Mouse (Mus musculus): Measurements from ENCODE around the gene Fam227a. TPM values are rescaled to one million over a fixed set of nuclear protein-coding genes. Genes with fewer than 3 reads are reported as not detected.

Gene Fam227a
- polyA plus RNA-seq (2015; fragmentation: Nextera tagmentation; extraction: Ambion mirVana) = 0.39 and 0.81 TPM in 2 replicates

- Histone ChIP-seq H3K4me3 (peak within 1 kb of the TSS; percentile 81), H3K9ac (peak within 1 kb of the TSS; percentile 60), H3K27me3 (no peaks in the 10 kb centered on the region), H3K27ac (peak within 1 kb of the TSS; percentile 93), H3K9me3 (replicated peaks) (no peaks in the 10 kb centered on the region), H3K4me1 (replicated peaks) (peaks cover 15% of the 10 kb centered on the region), H3K4me2 (peak within 1 kb of the TSS; percentile 98), H3K36me3 (no peaks in the 10 kb centered on the region; the same call in 1 of the 2 replicates)
- ATAC-seq (replicated peaks; ENCODE audit: insufficient number of reproducible peaks, insufficient read depth, low FRiP score, low read depth) = peak; percentile 83
- under 1% methylated on average over 55 of the region's 55 CpGs for WGBS
Observed at GRCm38 (mm10) chr15:79658531-79659375, at the start of gene Fam227a, which contains the start of gene Cby1. Gene Fam227a, minus strand, starts transcription at chr15:79658956. Gene Cby1, plus strand, starts transcription at chr15:79659199.

GRCm38 (mm10) chr15:79708229-79708822 is 49.6 kb upstream of the Fam227a start:
- no peaks in the 10 kb centered on the region for H3K4me1 ChIP-seq (replicated peaks)
- no peak overlapping the region for H3K9ac ChIP-seq
- no peaks in the 10 kb centered on the region for H3K9me3 ChIP-seq (replicated peaks)
- H3K4me2 ChIP-seq = no peak overlapping the region
- no peak overlapping the region for H3K27ac ChIP-seq
- H3K27me3 ChIP-seq = no peaks in the 10 kb centered on the region
- no peak overlapping the region for H3K4me3 ChIP-seq
- H3K36me3 ChIP-seq = peaks cover 42% of the 10 kb centered on the region
- 81% methylated on average over 5 of the region's 5 CpGs for WGBS
- no peak for ATAC-seq (replicated peaks; ENCODE audit: insufficient number of reproducible peaks, insufficient read depth, low FRiP score, low read depth)

GRCm38 (mm10) chr15:79706603-79707214 is 48.0 kb upstream of the Fam227a start:
- no peak overlapping the region for H3K4me2 ChIP-seq
- 78% methylated on average over 17 of the region's 17 CpGs for WGBS
- no peak overlapping the region for H3K4me3 ChIP-seq
- H3K9me3 ChIP-seq (replicated peaks) = no peaks in the 10 kb centered on the region
- peaks cover 29% of the 10 kb centered on the region for H3K36me3 ChIP-seq
- ATAC-seq (replicated peaks; ENCODE audit: insufficient number of reproducible peaks, insufficient read depth, low FRiP score, low read depth) = no peak
- no peak overlapping the region for H3K9ac ChIP-seq
- no peaks in the 10 kb centered on the region for H3K4me1 ChIP-seq (replicated peaks)
- H3K27me3 ChIP-seq = no peaks in the 10 kb centered on the region
- no peak overlapping the region for H3K27ac ChIP-seq

- H3K36me3 ChIP-seq = peaks cover 10% of the 10 kb centered on the region
- WGBS = 75% methylated on average over 9 of the region's 9 CpGs
- ATAC-seq (replicated peaks; ENCODE audit: insufficient number of reproducible peaks, insufficient read depth, low FRiP score, low read depth) = no peak
- H3K9ac ChIP-seq = no peak overlapping the region
- H3K4me1 ChIP-seq (replicated peaks) = peaks cover 23% of the 10 kb centered on the region; the same call in 1 of the 2 replicates
- H3K9me3 ChIP-seq (replicated peaks) = no peaks in the 10 kb centered on the region
- no peak overlapping the region for H3K4me2 ChIP-seq
- H3K27ac ChIP-seq = no peak overlapping the region
- H3K27me3 ChIP-seq = no peaks in the 10 kb centered on the region
- H3K4me3 ChIP-seq = no peak overlapping the region
Observed at GRCm38 (mm10) chr15:79697558-79698187, 38.9 kb upstream of the Fam227a start.

GRCm38 (mm10) chr15:79697011-79697410 is 38.3 kb upstream of the Fam227a start:
- no peak overlapping the region for H3K4me2 ChIP-seq
- H3K4me3 ChIP-seq = no peak overlapping the region
- no peak overlapping the region for H3K9ac ChIP-seq
- peaks cover 23% of the 10 kb centered on the region for H3K4me1 ChIP-seq (replicated peaks)
- H3K36me3 ChIP-seq = peaks cover 10% of the 10 kb centered on the region
- WGBS = 85% methylated on average over 6 of the region's 6 CpGs
- no peaks in the 10 kb centered on the region for H3K9me3 ChIP-seq (replicated peaks)
- no peak overlapping the region for H3K27ac ChIP-seq
- ATAC-seq (replicated peaks; ENCODE audit: insufficient number of reproducible peaks, insufficient read depth, low FRiP score, low read depth) = no peak
- no peaks in the 10 kb centered on the region for H3K27me3 ChIP-seq

GRCm38 (mm10) chr15:79696508-79696907 is 37.8 kb upstream of the Fam227a start:
- Histone ChIP-seq H3K36me3 (peaks cover 10% of the 10 kb centered on the region), H3K4me2 (no peak overlapping the region), H3K27ac (no peak overlapping the region), H3K4me1 (replicated peaks) (peaks cover 28% of the 10 kb centered on the region), H3K27me3 (no peaks in the 10 kb centered on the region), H3K4me3 (no peak overlapping the region), H3K9me3 (replicated peaks) (no peaks in the 10 kb centered on the region), H3K9ac (no peak overlapping the region)
- 87% methylated on average over 2 of the region's 2 CpGs for WGBS
- no peak for ATAC-seq (replicated peaks; ENCODE audit: insufficient number of reproducible peaks, insufficient read depth, low FRiP score, low read depth)

GRCm38 (mm10) chr15:79695516-79695915 is 36.8 kb upstream of the Fam227a start:
- WGBS = 42% methylated on average over 3 of the region's 3 CpGs
- Histone ChIP-seq H3K27ac (no peak overlapping the region), H3K4me1 (replicated peaks) (peaks cover 31% of the 10 kb centered on the region), H3K27me3 (no peaks in the 10 kb centered on the region), H3K4me3 (no peak overlapping the region), H3K9ac (no peak overlapping the region), H3K9me3 (replicated peaks) (no peaks in the 10 kb centered on the region), H3K36me3 (peaks cover 10% of the 10 kb centered on the region), H3K4me2 (no peak overlapping the region)
- no peak for ATAC-seq (replicated peaks; ENCODE audit: insufficient number of reproducible peaks, insufficient read depth, low FRiP score, low read depth)

GRCm38 (mm10) chr15:79694512-79694911 is 35.8 kb upstream of the Fam227a start:
- no peaks in the 10 kb centered on the region for H3K27me3 ChIP-seq
- no peak overlapping the region for H3K4me3 ChIP-seq
- no peak overlapping the region for H3K27ac ChIP-seq
- H3K9ac ChIP-seq = no peak overlapping the region
- no peaks in the 10 kb centered on the region for H3K9me3 ChIP-seq (replicated peaks)
- ATAC-seq (replicated peaks; ENCODE audit: insufficient number of reproducible peaks, insufficient read depth, low FRiP score, low read depth) = no peak
- no peak overlapping the region for H3K4me2 ChIP-seq
- H3K4me1 ChIP-seq (replicated peaks) = peaks cover 36% of the 10 kb centered on the region
- H3K36me3 ChIP-seq = peaks cover 10% of the 10 kb centered on the region
- 76% methylated on average over 4 of the region's 4 CpGs for WGBS

GRCm38 (mm10) chr15:79693740-79694139 is 35.0 kb upstream of the Fam227a start:
- H3K9ac ChIP-seq = no peak overlapping the region
- no peaks in the 10 kb centered on the region for H3K27me3 ChIP-seq
- no peaks in the 10 kb centered on the region for H3K9me3 ChIP-seq (replicated peaks)
- 63% methylated on average over 11 of the region's 11 CpGs for WGBS
- H3K27ac ChIP-seq = peak overlapping the region; percentile 18; the same call in 1 of the 2 replicates
- H3K4me1 ChIP-seq (replicated peaks) = peaks cover 38% of the 10 kb centered on the region
- no peak for ATAC-seq (replicated peaks; ENCODE audit: insufficient number of reproducible peaks, insufficient read depth, low FRiP score, low read depth)
- H3K4me3 ChIP-seq = no peak overlapping the region
- peak overlapping the region; percentile 24; the same call in 1 of the 2 replicates for H3K4me2 ChIP-seq
- peaks cover 10% of the 10 kb centered on the region for H3K36me3 ChIP-seq

- Histone ChIP-seq H3K4me2 (peak overlapping the region; percentile 97; the same call in 1 of the 2 replicates), H3K27me3 (no peaks in the 10 kb centered on the region), H3K36me3 (peaks cover 10% of the 10 kb centered on the region), H3K27ac (no peak overlapping the region), H3K4me3 (peak overlapping the region; percentile 81; the same call in 1 of the 2 replicates), H3K4me1 (replicated peaks) (peaks cover 36% of the 10 kb centered on the region), H3K9ac (no peak overlapping the region), H3K9me3 (replicated peaks) (no peaks in the 10 kb centered on the region)
- no peak for ATAC-seq (replicated peaks; ENCODE audit: insufficient number of reproducible peaks, insufficient read depth, low FRiP score, low read depth)
- 78% methylated on average over 5 of the region's 5 CpGs for WGBS
Observed at GRCm38 (mm10) chr15:79692334-79692733, 33.6 kb upstream of the Fam227a start.

Data from heart, embryonic 15.5 days (tissue).